Mouse (Mus musculus) liver, embryonic 14.5 days (tissue): ENCODE results near the gene Herpud2.

Source experiments
- CTCF ChIP-seq: IDR thresholded peaks from 2 replicates; pipeline ENCODE4 v1.5.1; 2016; ENCODE audit warnings: antibody characterized with exemption, low read depth, control low read depth
- EP300 ChIP-seq: IDR thresholded peaks from 2 replicates; pipeline ENCODE4 v1.6.1; 2016; ENCODE audit warnings: antibody characterized with exemption, low read depth

- no peak for TF ChIP-seq CTCF
- TF ChIP-seq EP300 = no peak
Observed at GRCm38 (mm10) chr9:25153066-25153465, 1.4 kb upstream of the Herpud2 start.
